Mouse (Mus musculus) heart, adult 2 months (tissue): ENCODE data around the gene Fam155a.

Source experiments
- CTCF ChIP-seq: fragments of 200-600 bp; IDR thresholded peaks from 2 replicates; pipeline ENCODE4 v1.8.1; 2022; ENCODE audit warnings: antibody characterized with exemption, mild to moderate bottlenecking, moderate library complexity
- EP300 ChIP-seq: fragments of 200-500 bp; IDR thresholded peaks from 2 replicates; pipeline ENCODE4 v1.6.1; 2011; ENCODE audit warnings: low read depth, low read length, control low read depth; ENCODE audit not compliant: insufficient read depth

DNA sequence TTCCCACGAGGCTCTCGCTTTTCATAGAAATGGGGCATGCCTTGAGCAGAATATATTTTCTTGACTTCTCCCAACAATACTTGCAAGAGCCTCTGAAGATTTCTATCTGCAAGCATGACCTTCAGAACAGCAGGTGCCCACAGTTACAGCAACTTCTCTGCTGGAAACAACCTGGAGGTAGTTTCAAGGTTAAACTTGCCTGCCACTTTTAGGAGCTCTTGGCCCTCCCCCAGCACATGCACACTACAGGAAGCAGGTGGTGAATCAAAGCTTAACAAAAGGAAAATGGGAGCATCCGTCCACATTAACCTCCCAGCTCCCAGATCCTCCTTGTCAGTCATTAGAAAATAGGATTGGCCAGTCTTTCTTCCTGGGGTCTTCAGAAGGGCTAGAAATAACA lies 175.0 kb downstream of the Fam155a start:
- TF ChIP-seq CTCF (no peak), EP300 (no peak)
